Mouse (Mus musculus): ENCODE data around the gene Unc45b. TPM values are rescaled to one million over a fixed set of nuclear protein-coding genes. Genes with fewer than 3 reads are reported as not detected.

Gene Unc45b
- total RNA-seq (2021) = 1 to 10 TPM; 1.6 to 2.3 TPM

DNA sequence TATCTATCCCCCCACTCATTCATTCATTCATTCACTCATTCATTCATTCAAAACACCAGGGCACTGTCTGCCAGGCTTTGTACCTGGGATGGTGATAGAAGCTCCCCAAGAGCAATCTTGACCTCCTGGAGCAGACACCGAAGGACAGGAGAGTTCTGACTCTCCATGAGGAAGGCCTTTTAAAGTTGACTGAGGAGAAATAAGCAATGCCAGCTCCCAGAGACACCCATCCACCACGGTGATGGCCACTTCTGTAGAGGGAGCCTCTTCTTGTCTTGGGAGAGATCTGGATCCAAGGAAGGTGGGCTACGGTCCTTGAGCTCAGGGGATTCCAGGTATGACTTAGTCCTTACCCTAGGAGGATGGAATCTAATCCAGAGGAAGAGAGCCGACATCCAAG is at the start of gene Unc45b:
Gene Unc45b, plus strand, starts transcription at position 301 of the 400 bp plus-strand sequence.
- no peak for DNase-seq

GRCm38 (mm10) chr11:82860759-82861158 is 49.6 kb upstream of the Unc45b start:
- no peak for DNase-seq

DNA sequence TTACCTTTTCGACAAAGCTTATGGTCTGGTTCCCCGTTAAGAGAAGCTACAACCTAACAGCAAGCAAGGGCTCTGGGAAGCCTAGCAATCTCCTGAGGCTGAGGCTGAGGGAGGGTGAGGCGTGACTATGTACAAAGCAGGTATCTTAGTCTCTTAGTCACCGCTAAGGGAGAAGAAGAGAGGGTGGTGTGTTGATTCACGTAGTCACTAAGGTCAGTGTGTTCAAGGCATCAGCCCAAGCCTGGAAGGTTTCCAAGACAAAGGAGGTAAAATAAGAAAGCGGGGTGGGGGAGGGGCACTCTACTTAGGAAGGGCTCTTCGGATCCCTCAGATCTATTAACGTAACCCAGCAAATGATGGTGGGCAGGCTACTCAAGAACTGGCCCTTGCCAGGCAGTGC is 48.8 kb upstream of the Unc45b start:
- no peak for DNase-seq

DNA sequence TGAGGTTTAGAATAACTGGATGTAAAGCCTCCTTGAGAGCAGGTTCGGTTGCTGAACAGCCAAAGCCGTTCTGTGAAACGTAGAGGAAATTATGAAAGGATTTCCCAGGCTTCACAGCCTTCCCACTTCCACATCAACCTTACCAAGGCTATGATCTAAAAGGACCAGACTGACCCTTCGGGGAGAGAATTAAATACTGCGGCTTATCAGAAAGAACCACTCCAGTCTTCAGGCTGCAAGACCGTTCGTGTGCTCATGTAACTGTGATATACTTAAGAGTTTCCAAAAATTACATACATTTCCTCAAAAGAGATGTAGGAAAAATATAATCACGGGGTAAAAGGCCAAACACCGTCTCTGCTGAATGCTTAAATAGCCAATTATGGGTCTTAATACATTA is 47.7 kb upstream of the Unc45b start:
- no peak for DNase-seq

- no peak for DNase-seq
These were observed 47.3 kb upstream of the Unc45b start for GRCm38 (mm10) chr11:82863059-82863458.

DNA sequence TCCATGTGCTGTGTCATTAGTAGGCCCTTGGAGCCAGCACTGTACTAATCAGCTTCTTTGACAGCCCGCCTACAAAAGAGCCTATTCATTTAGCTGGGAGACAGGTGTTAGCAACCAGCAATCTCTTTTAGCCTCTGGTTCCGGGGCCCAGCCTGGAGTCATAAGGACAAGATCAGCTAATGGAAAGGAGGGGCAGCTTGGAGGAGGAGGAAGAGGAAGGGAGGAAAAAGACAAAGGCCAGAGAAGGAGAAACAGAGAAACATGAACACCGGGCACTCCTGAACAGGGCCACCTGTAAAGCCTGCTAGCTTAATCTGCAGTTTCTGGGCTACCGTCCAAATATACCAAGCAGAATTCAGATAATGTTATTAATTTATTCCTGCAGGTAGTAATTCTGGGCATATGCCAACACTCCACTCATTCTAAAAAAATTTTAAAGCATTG is 46.8 kb upstream of the Unc45b start:
- DNase-seq = no peak

- no peak for DNase-seq
These were observed 44.4 kb upstream of the Unc45b start for GRCm38 (mm10) chr11:82865957-82866356.

- no peak for DNase-seq
These were observed 43.3 kb upstream of the Unc45b start for GRCm38 (mm10) chr11:82866850-82867564.

GRCm38 (mm10) chr11:82867956-82868355 is 42.4 kb upstream of the Unc45b start:
- no peak for DNase-seq

DNA sequence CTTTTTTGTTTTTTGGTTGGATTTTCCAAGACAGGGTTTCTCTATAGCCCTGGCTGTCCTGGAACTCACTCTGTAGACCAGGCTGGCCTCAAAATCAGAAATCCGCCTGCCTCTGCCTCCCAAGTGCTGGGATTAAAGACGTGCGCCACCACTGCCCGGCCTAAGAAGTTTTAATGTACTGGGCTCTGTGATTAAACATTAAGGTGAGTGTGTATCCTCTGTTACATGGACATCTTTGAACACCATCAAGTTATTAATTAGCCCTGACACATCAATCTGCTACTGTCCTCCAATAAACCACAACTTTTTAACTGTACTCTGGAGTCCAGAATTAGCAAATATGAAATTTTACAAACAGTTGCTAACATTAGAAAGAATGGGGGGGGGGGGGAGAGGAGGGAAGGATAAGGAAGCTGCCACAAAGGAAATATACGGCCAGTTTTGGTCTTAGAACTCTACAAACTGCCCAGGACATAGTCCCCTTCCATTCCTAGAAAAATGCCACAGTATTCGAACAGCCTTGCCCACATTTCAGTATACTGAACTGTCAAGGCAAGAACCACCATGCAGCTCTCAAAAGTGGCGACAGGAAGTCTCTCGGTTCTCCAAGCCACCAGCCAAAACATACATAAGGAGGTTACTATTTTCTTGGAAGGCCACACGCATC is 40.7 kb upstream of the Unc45b start:
- DNase-seq = no peak

DNA sequence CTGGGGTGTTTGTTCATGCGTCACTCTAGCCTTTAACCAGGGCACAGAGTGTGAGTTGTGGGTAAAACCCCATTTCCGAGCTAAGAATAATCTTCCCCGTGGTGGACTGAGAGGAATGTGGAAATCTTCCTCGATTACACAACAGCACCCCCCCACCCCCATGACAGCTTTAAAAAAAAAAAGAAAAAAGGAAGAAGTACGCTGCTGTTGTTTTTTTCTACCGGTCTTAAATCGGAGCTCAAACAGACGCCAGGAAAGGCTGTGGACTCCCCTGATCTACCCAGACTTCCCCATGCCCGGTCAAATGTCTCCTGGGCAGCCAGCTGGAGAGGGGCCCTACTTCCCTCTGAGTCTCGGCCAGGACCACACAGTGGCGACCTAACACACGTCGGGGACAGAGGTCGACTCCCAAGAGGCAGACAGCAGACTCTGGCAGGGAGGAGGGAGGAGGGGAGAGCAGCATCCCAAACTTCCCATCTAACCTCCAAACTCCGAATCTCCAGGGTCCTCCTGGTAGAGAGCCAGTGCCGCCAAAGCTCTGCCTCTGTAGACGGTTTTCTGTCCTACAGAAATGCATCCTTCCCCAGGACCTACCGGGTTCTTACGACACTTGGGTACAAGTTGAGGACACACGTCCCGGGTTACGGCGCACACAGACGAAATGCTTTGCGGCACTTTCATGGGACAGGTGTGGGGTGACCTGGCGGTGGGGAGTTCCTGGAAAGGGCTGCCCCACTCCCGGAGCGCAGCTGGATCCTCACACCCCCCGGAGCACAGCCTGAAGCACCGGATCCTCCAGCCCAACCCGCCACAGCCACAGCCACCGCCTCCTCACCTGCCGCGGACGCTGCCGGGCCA is 39.9 kb upstream of the Unc45b start:
- peak; percentile 38 to 43 for DNase-seq

- DNase-seq = peak; percentile 87
These were observed 39.3 kb upstream of the Unc45b start, which contains the start of gene Rffl for GRCm38 (mm10) chr11:82871031-82871446. TSS of gene Rffl (minus strand) at chr11:82871210.

DNA sequence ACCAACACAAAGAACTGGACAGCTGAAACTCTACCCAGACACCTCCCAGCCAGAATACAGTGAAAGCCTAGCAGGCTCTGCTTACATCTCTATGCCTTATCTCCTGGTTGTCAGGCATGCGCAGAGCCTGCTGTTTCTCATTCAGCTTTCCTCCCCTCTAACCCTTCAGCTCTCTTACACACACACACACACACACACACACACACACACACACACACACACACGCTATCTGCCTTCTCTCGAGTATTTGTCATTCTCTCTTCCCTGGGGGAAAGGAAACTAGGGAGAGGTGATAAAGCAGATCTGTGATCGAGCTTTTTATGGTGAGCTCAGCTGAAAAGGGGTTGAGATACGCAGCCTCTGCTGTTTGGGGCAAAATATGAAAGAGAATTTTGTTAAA is 35.4 kb upstream of the Unc45b start:
- no peak for DNase-seq

DNA sequence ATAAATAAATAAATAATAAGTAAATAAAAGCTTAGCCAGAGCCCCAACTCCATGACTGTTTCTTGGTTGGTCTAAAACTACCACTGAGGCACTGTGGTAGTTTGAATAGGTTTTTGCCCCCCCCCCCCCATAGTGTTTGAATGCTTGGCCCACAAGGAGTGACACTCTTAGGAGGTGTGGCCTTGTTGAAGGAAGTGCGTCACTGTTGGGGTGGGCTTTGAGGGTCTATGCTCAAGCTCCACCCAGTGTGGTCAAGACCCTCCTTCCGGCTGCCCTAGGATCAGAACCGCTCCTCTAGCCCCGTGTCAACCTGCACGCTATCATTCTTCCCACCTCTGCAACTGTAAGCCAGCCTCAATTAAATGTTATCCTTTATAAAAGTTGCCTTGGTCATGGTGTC is 34.7 kb upstream of the Unc45b start:
- DNase-seq = no peak

DNA sequence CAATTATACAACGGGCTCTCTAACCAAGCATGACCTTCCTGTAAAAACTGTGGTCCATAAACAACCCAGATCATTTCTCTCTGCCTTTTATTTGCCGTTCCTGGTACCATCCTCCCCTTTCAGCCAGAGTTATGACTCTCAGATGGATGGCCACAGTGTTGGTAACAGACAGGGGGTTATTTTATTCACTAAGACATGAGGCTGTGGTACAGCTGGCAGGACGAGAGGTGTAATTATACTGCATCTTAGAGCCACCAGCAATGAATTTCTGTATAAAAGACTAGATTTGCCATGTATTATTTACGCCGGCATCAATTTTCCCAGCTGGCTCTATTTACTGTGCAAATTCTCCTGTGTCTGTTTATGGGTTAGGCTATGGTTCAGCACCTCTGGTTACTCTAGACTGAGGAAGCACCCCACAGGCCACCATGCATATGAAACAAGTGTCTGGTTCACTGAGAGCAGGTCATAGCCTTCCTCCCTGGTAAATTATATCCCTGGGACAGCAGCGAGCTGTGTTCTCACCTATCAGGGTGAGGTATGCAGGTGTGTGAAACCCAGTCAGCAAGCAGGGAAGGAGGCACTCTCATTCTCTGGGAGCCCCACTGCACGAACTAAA is 32.5 kb upstream of the Unc45b start:
- no peak for DNase-seq

DNA sequence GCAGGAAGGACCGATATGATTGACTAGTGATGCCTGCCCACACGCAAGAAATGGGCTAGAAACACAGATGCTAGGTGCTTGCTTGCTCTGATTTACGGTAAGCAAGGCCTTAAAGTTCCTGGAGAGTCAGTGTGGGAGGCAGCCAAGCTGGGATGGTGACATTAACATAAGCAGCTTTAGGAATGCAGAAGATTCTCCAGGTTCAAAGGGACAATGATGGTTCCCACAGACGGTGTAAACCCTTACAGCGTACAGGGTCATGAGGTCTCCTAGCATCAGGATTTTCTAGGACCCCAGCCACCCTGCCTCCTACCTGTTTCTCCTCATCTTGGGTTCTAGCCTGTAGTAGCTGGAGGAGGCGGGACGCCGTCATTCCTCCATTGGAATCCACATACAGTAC is 27.2 kb upstream of the Unc45b start:
- no peak for DNase-seq

DNA sequence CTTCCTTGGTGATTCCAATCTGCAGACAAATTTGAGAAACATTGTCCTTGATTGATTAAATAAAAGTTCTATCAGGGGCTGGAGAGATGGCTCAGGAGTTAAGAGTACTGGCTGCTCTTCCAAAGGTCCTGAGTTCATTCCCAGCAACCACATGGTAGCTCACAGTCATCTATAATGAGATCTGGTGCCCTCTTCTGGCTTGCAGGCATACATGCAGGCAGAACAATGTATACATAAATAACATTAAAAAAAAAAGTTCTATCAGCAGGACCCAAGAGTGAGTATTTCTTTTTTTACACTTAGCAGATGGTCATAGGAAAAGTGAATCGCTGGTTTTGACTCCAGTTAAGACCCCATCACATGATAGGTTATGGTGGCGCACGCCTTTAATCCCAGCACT is 23.8 kb upstream of the Unc45b start:
- no peak for DNase-seq

GRCm38 (mm10) chr11:82888491-82888946 is 21.8 kb upstream of the Unc45b start:
- no peak for DNase-seq

- no peak for DNase-seq
These were observed 20.6 kb upstream of the Unc45b start for GRCm38 (mm10) chr11:82889524-82890341.

DNA sequence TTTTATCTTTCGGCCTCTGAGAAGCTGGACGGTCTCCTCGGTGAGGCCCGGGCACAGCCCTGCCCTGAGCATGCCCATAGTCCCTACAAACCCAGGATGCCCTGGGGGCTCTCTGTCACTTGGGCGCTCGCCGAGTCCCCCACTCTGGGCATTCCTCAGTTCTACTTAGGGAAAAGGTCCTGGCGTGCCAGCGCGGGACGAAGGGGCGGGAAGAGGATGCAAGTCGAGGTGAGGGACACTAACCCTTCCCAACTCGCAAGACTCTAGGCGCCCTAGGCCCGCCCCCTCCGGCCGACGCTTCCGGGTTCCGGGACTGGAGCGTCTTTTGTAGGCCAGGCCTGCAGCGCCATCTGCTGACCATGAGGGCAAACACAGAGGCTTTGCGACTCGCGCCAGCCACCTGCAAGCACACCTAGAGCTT is 20.0 kb upstream of the Unc45b start, which contains the start of gene Rad51d:
Gene Rad51d, minus strand, starts transcription at position 273 of the 421 bp plus-strand sequence.
- DNase-seq = peak; percentile 88 to 90

GRCm38 (mm10) chr11:82891936-82892335 is 18.4 kb upstream of the Unc45b start, which contains the start of gene Fndc8:
TSS of gene Fndc8 (plus strand) at chr11:82892124.
- no peak for DNase-seq
